Mouse (Mus musculus) frontal cortex, postnatal 14 days (tissue): ENCODE data around the gene Actbl2.

Source experiments
- DNase-seq, 2 experiments: peaks; one replicate each; pipeline ENCODE4 v3.0.0; 2022; ENCODE audit warnings: low spot score in 2 of 2

Actbl2 gene

DNA sequence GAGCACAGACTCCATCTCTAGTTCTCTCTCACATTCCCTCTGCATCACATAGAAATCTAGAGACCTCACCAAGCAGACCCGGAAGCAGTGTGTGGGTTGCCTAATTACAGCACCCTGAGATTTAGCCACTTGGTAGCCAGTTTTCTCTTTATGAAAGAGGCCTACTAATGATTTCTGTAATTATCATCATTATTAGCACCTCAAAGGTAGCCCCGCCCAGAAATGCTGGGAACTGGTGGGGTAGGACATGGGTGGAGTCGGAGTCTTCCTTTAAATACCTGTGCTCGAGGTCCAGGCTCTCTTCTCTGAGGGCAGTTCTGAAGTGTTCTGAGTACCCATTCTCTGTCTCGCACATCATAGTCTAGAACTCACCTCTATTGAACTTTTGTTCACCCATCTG, at the start of gene Actbl2:
Actbl2 (plus strand) TSS at position 301 of the 400 bp plus-strand sequence.
- no peak for DNase-seq

DNA sequence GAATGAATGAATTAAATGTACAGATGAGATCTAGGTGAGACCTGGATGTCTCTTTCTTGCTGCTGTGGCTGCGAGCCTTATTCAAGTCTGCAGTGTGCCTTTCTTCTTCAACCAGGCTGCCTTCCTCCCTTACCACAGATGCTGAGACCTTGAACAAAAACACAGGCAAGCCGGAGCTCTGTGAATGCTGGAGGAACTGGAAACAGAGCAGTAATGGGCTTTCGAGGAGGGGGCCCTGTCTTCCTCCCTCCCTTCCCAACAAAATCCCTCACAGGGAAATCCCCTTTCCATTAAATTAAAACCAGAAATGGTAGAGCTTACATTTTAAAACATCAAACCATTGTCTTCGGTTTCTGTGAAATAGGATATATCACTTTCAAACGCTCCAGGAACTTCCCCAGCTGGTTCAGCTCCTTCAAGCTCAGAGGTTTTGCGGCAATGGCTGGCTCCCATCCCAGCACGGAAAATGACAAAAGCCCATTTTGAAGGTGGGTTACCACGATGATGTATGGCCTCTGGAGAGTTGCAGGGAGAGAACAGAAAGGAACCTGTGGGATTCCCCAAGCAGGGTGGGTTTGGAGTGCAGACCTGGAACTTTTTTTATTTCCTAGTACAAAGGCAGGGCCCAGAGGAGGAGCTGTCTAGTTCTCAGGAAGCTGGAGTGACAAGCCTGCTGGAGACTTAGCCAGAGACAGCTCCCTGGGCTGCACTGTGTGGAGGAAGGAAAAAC, 44.0 kb upstream of the Actbl2 start:
- DNase-seq, result no peak

DNA sequence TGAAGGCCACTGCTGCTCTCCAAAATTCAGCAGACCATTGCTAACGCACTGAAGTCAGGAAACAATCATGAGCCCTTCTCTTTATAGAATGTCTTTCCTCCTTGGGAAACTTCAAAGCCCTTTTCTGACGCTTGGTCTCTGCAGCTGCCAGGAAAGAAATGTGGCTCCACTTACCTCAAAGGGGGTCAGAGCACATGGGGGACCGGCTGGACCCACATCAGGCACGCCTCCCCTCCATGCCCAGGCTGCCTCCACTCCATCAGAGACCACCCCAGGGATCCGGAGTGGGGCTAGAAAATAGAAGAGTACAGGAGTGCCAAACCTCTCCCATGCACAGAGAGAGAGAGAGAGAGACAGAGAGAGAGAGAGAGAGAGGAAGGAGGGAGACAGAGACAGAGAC, 26.0 kb upstream of the Actbl2 start:
- DNase-seq, result no peak

DNA sequence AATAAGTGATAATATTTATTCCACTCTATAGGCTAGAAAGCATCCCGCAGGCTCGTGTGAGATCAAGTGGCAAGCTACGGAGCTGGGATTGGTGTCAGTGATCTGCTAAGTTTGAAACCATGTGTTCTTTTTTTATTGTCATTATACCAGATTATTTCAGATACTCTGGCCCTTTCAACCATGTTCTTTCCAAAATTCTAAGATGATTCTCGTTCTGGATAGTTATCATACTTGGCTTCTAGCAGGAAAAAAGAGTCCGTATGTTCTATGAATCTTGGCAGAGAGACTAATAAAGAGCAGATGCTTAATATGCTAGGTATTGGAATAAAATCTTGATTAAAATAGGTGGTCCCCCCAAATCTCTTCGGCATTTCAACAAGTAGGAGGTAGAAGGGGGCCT, 25.3 kb upstream of the Actbl2 start:
- DNase-seq, result no peak

DNA sequence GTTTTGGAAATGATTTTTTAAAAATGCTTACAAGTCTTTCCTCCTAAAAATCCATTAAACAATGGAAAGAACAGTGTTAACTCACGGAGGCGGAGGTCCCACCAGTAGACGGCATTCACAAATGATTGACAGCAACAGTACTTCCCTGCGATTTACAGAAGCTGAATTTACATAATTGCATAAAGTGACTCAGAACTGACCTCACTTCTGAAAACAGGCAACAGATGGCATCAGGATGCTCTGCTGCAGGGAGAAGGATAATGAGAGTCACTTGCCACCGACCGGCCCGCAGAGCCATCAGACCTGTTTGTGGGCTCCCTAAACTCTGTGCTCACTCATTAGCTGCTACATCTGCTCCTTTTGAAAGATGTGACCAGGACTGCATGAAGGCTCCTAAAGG, 22.4 kb upstream of the Actbl2 start:
- no peak for DNase-seq

DNA sequence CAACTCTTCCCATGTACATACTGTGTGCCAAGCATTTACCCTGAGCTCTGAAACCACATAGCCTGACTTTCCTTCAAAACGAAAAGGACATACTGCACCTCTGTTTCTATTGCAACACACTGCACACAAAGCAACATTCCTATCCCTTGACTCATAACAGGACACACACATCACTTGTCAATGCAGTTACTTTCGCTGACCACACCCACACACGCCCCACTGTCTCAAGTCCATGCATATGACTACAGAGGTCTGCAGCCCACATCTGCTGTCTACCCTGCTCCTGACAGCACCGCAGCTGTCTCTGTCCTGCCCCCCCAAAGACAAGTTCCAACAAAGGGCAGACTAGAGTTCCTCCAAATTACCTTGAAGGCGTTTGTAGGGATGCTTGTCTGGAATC, 21.5 kb upstream of the Actbl2 start:
- DNase-seq, result no peak

DNA sequence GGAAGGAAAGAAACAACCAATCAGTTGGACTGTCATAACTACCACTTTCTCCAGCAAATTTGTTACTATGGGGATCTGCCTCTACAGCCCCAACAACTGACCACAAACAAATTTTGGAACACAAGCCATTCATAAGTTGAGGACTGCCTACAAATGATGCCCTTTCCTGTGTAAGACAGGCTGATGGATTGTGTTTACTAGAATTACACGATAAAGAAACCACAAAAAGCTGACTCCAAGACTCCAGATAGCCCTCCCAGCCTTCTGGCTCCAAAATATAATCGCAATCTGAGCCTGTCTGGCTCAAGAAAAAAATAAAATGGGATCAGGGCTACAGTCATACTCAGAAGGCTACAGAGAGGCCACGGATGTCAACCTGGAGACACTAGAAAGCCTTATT, 20.2 kb upstream of the Actbl2 start:
- no peak for DNase-seq

DNA sequence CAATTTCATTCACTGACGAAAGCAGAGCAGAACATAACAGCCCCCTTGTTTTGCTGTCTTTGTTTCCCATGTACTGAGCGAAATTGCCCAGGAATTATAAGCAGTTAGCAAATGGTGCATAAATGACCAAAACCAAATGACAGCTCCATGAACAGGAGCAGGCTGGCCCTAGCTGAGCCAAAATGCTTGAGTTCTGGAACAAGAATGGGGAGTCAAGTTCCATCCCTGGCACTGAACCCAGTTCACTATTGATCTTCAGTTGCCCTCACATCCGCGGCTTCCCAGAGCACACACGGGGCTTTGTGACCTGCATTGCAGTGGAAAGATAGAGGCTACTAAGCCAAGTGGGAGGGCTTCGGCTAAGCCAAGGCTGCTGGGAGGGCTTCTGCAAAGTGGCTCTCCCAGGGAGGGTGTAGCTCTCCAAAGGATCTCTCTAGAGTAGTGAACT, 19.1 kb upstream of the Actbl2 start:
- no peak for DNase-seq

DNA sequence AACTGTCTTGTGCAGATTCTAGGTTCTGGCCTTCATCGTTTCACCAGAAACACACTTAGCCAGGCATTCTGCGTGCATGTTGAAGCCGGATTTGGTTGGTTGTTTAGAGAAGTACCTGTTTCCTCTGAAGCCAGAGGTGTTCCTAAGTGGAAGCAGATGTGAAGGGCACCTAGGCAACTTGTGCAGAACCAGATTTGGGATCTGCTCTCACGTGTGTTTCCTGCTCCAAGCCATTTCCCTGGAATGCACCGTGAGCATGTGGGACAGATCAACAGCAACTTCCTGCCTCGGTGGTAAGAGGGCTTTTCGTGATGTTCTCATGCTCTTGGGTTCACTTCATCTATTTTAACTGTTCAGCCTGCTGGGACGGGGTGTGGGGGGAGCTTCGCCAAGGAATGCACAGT, 18.4 kb upstream of the Actbl2 start:
- DNase-seq, result no peak

DNA sequence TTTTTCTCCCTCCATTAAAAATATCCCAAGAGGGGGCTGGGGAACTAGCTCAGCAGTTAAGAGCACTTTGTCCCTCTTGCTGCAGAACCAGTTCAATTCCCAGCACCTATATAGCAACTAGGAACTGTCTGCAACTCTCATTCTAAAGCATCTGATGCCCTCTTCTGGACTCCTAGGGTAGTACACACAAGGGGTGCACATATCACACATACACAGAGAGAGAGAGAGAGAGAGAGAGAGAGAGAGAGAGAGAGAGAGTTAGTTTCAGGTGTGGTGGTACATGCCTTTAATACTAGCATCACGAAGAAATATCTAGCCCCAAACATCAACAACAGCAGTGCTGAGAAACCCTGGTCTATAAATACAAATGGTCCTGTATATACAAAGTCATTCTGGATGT, 17.5 kb upstream of the Actbl2 start:
- DNase-seq, result no peak

DNA sequence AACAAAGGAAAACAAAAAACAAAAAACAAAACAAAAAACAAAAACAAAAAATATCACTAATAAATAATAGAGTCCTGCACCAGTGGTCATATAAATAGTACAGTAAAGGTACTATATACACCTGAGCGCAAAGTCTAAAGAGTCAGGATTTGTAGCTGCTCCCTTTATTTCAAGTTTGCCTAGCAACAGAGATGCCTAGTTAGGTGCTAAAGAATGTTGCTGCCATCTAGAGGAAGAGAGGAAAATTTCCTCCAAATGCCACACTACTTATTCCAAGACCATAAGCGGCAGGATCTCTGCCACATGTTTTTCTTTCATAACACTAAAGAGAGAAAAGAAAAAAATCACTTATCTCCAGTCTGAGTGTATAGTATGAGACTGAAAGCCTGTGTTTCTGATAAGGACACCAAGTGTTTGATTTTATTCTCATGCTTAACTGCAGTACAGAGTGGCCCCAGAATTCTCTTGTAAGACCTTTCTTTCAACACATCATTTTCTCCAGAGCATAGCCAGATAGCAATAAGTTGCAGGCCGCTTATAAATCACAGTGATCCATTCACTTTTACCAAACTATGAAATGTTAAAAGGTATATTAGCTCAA, 16.8 kb upstream of the Actbl2 start:
- DNase-seq, result no peak

DNA sequence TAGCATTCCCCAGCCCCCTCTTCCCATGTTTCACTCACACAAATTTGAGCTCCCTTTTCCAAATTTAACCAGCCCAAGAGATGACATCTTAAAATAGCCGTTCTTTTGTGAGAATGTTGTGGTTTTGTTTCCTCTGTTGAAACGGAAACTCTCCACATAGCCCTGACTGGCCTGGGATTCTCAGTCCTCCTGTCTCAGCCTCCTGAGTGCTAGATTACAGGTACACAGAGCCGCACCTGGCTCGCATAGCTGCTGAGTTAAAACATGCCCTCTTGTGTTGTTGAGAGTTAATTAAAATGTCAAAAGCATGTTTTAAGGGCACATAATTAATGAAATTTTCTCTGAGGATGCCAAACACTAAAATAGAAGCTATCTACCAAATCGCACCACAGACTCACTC, 3.7 kb upstream of the Actbl2 start:
- DNase-seq, result no peak

DNA sequence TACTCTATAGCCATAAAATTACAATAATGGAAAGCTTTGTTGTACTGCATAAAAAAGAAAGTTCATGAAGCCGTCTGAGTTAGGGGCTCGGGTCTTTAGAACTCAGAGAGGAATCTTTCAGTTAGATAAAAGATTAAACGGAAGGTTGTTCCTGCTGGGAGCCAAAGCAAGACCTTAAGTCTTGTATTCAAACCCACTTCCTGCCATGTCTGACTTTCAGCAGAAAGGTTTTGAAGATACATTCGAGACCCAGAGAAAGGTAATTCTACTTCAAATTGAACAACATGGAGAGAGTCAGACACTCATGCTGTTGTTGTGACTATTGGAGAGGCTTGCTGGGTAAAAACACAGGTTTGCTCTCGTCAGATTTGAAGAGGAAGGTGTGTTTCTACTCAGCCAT, 3.0 kb upstream of the Actbl2 start:
- no peak for DNase-seq

DNA sequence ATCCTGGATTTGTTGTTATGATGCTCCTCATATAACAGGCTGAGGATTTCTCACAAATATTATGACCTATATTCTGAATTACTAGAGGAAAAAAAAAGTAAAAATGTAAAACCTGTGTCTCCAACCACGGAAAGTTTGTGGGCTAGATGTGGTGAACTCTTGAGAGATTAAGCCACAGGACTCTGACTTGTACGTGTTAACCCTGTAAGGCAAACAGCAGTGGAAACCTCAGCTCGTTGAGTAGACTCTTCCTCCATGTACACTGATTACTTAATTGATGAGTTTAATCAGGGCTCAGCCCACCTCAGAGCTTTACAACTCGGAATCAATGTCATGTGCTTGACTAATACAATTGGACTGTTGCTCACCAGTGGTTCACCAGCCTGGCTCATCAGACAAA, 3.2 kb downstream of the Actbl2 start:
- no peak for DNase-seq

DNA sequence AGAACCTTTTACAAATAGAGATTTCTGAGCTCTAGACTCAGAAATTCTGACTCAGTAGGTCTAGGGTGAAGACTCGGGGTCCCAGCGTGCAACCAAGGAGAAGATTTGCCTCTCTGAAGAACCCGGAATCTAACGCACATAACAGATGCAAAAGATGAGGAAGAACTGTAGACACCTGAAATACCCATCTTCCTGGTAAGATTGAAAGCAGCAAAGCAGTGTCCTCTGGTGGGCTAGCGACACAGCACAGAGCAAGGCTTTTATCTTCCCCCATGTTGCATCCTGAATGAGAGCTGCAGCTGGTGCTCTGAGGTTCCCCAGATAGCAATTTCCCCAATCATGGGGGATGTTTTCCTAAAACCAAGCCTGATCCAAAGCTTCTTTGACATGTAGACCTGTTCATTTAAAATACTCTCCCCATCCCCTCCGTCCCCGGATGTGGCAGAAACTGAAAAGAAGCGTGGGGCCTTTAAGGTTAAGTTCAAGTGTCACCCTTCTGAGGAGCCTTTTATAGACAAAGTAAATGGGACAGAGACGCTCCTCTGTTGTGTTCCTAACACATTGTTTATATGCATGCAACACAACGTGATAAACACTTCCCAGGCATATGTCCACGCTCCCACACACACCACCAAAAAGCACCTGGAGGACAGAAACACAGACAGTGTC, 3.7 kb downstream of the Actbl2 start:
- DNase-seq, result no peak

DNA sequence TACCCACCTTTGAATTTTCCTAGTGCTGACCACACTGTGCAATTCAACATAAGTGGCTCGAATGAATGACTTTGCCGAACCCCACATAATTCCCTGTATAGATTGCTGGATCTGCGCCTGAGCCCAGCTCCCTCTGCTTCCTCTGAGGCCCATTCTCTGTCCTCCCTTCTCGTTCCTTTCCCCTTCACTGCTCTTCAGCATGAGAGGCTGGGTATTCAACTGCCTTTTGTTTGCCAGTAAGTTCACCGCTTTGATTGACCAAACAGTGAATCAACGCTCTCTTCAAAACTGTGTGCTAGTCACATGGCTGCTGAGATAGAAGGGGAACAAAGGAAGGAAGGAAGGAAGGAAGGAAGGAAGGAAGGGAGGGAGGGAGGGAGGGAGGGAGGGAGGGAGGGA, 4.3 kb downstream of the Actbl2 start:
- DNase-seq, result no peak

DNA sequence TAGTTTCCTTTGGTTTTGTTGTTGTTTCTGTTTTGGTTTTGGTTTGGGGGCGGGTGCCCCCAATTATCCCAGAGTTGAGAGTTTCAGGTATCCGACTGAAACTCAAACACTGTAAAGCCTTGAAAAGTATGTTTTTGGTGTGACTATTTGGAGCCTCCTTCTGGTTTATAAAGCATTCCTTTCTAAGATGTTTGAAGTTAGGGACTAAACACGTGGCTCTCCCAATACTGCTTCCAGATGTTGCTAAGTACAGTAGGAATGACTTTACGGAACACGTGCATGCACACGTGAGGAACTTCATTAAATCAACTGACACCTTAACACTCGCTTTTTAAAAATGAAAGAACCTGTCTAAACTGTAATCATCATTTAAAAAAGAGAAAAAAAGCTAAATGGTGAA, 4.9 kb downstream of the Actbl2 start:
- DNase-seq, result no peak

DNA sequence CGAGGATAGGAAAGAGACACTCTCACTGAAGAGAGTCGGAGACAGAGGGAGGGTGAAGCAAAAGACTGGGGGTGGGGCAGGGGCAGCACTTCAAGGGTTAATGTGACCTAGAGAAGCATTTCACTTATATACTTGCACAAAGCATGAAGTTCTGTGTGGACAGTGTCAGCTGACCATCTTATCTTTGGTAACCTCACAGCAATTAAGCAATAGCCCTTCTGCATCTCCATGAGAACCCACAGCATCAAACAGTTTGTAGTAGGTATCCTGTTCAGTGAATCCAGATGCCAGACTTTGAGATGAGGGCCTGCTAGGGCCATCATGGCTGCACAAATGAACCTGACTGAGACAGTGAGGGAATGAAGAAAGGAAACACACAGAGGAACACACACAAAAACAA, 8.4 kb downstream of the Actbl2 start:
- no peak for DNase-seq

DNA sequence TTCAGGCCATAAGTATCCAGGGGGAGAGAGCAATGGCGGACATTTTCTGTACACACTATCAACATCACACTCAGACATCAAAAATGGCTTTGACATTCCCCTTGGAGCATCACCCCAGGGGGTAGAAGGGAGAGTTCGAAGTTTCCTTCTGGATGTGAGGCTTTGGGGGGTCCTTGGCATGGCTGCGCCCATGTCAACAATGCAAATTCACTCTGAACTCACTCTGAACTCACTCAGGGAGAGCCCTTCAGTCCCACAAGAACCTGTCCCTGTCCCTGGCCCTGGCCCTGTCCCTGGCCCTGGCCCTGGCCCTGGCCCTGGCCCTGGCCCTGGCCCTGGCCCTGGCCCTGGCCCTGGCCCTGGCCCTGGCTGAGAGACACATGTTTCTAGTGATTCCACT, 8.9 kb downstream of the Actbl2 start:
- DNase-seq, result no peak

DNA sequence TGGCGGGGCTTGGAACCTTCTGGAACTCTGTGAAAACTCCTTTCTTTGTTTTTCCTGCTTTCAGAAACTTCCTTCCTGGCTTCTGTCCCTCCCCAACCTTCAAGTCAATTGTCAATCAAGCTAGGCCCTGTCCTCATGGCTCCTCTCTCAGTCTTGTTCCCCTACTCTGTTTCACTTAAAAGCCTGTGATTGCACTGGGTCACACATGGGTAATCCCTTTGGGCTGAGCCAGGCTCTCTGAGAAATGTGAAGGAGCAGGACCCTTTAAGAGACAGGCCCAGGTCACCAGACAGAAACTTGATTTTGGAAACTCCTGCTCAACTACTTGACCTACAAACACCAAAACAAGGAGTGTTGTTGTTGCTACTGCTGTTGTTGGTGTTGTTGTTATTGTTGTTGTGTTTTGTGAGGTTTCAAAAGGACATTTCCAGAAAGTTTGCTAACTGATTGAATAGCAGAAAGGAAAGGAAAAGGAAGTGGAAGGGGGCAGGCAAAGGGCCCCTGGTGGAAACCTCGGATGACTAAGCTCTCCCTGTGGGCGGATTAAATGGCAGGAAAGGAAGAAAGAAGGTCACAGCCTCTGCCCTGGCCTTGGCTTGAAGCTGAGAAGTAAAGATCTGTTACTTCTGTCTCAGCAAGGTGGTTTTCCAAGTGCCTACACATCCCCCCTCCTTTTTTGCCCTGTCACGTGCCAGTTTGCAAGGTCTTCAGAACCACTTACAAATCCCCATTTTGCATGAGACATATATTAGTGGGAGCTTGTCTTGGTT, 10.6 kb downstream of the Actbl2 start:
- no peak for DNase-seq

DNA sequence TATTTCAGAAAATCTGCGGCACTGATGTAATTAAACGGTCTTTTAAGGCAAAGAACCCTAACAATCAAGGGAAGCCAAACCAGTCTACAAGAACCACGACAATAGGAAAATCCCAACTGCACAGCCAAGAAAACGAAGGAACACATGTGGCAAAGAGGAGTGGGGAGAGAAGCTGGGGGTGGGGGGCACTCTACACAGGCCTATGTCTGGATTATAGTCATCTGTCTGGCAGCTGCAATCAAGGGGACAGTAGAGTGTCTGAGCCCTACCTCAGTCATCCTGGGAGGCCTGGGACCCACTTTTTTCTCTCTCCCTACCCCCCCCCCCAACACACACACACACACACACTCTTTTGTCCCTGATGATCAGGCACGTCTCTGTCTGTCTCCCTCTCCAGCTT, 12.0 kb downstream of the Actbl2 start:
- DNase-seq, result no peak

DNA sequence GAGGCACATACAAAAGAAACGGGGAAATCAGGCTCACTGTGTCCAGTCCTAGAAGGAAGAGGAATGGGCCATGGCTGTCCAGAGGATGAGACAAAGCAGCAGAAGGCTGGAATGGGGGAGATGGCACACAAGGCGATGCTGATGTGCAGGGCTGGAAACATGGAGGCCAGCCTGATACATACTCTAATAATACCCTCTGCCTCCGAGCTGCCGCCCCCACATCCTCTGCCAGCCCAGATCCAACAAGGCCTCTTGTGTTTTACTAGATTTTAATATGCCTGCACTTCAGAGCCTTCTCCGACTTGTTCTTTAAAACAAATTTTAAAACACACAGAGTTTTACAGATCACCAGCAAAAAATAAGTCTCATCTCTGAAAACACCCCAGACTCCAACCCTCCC, 14.2 kb downstream of the Actbl2 start:
- no peak for DNase-seq
